Comparison of ENCODE assay signal across 12 mouse cellular contexts in genomic region chr3:14888549-14888948, GRCm38 (mm10). TPM values are rescaled to one million over a fixed set of nuclear protein-coding genes. Genes with fewer than 3 reads are reported as not detected.
DNase-seq lines count a peak whose midpoint lies in the region; ATAC-seq and TF ChIP-seq lines count a peak whose summit lies in the region.
"Had no signal": no experiment of that assay in that cellular context is flagged by ENCODE, and none has a peak within 500 bp of the region (broad histone marks: within the 10 kb centered on the region; RNA-seq: fewer than 3 reads in every experiment).

No protein-coding gene starts in this region.

- H3K27me3 ChIP-seq in heart, embryonic 12.5 days (replicated peaks): no peaks in the 10 kb centered on the region
- H3K27me3 ChIP-seq in lung, embryonic 14.5 days (ENCODE audit: insufficient read depth, low read length): no peaks in the 10 kb centered on the region
- H3K27me3 ChIP-seq: hindbrain, embryonic 15.5 days had no signal

- H3K4me2 ChIP-seq in heart, embryonic 12.5 days: no peak overlapping the region
- peak overlapping the region; percentile 70 for H3K4me2 ChIP-seq in lung, embryonic 14.5 days

- H3K4me3 ChIP-seq in heart, embryonic 12.5 days: peak overlapping the region; percentile 24
- peak overlapping the region; percentile 82 for H3K4me3 ChIP-seq in lung, embryonic 14.5 days (ENCODE audit: low read depth, low read length)
- H3K4me3 ChIP-seq in cortical plate, adult 2 months (ENCODE audit: insufficient read depth, low read length): no peak overlapping the region

- DNase-seq in heart, postnatal 25 days (ENCODE audit: low spot score): no peak
- no peak for DNase-seq in lung, embryonic 14.5 days
- DNase-seq in lung, adult 18-20 months: no peak
- peak; percentile 91 for DNase-seq in retina, postnatal 1 day
- no peak for DNase-seq in spleen, postnatal 14 days (ENCODE audit: low spot score in 2 of 2)
- DNase-seq: heart, adult 18-20 months; kidney, postnatal 10 days; right cerebral cortex, postnatal 14 days; thymus, postnatal 25 days had no signal

- ATAC-seq in heart, embryonic 12.5 days (ENCODE audit: insufficient number of reproducible peaks, low FRiP score): no peak
- ATAC-seq in lung, embryonic 14.5 days (ENCODE audit: insufficient read depth): no peak

- no peaks in the 10 kb centered on the region for H3K9me3 ChIP-seq in heart, embryonic 12.5 days (replicated peaks)
- no peaks in the 10 kb centered on the region for H3K9me3 ChIP-seq in lung, embryonic 14.5 days (ENCODE audit: low read depth, low read length)
- H3K9me3 ChIP-seq: hindbrain, embryonic 15.5 days had no signal

- no peak overlapping the region for H3K9ac ChIP-seq in heart, embryonic 12.5 days
- H3K9ac ChIP-seq in lung, embryonic 14.5 days: peak overlapping the region; percentile 87
- H3K9ac ChIP-seq: hindbrain, embryonic 15.5 days had no signal

- H3K4me1 ChIP-seq in heart, embryonic 12.5 days (replicated peaks): peaks cover 6% of the 10 kb centered on the region
- H3K4me1 ChIP-seq in lung, embryonic 14.5 days (ENCODE audit: insufficient read depth): peaks cover 15% of the 10 kb centered on the region; the same call in 1 of the 2 replicates
- H3K4me1 ChIP-seq in cortical plate, adult 2 months (ENCODE audit: control insufficient read depth, insufficient read depth, low read length): no peaks in the 10 kb centered on the region
- H3K4me1 ChIP-seq: hindbrain, embryonic 15.5 days had no signal

- H3K27ac ChIP-seq in heart, embryonic 12.5 days (ENCODE audit: poor library complexity, severe bottlenecking): no peak overlapping the region
- peak overlapping the region; percentile 92 for H3K27ac ChIP-seq in lung, embryonic 14.5 days (ENCODE audit: low read depth)
- 0 out of 2 replicates have a peak overlapping the region, but pooled peaks have one; percentile 53 for H3K27ac ChIP-seq in cortical plate, adult 2 months (ENCODE audit: insufficient read depth, low read length)
- H3K27ac ChIP-seq: hindbrain, embryonic 15.5 days had no signal

- TF ChIP-seq POLR2A in cortical plate, adult 2 months (IDR thresholded peaks at IDR 0.05; ENCODE audit: extremely low read depth, insufficient read depth, low read length): no peak

- intact Hi-C loops in heart, postnatal 25 days (cut with DNase I): no loop called here

- WGBS in heart, embryonic 12.5 days: 84% methylated on average over 2 of the region's 2 CpGs
- 49% methylated on average over 2 of the region's 2 CpGs for WGBS in lung, embryonic 14.5 days

- H3K36me3 ChIP-seq in heart, embryonic 12.5 days: no peaks in the 10 kb centered on the region
- peaks cover 27% of the 10 kb centered on the region; the same call in 1 of the 2 replicates for H3K36me3 ChIP-seq in lung, embryonic 14.5 days (ENCODE audit: insufficient read depth)
- H3K36me3 ChIP-seq: hindbrain, embryonic 15.5 days had no signal

- TF ChIP-seq CTCF in lung, embryonic 14.5 days (IDR thresholded peaks at IDR 0.05; ENCODE audit: low read depth): no peak
- TF ChIP-seq CTCF in cortical plate, adult 2 months (IDR thresholded peaks at IDR 0.05; ENCODE audit: extremely low read depth, insufficient read depth, low read length): no peak

RNA-seq across cellular contexts. Expression of gene Car2, which starts 2.5 kb away (rescaled TPM):
- polyA plus RNA-seq in heart, embryonic 12.5 days (2016; fragmentation: Nextera tagmentation; extraction: Ambion mirVana): 180 and 196 TPM in 2 replicates
- total RNA-seq in heart, postnatal 25 days (2021): 1 to 10 TPM; 6.9 to 8.9 TPM
- 365 and 368 TPM in 2 replicates for polyA plus RNA-seq in lung, embryonic 14.5 days (2014; fragmentation: Nextera tagmentation; extraction: Ambion mirVana)
- 363 and 437 TPM in 2 replicates for polyA plus RNA-seq in cortical plate, adult 2 months (2012; rRNA removed)

RNA-seq across cellular contexts. Expression of gene Car3, which starts 25.2 kb away (rescaled TPM):
- 25.2 and 27.4 TPM in 2 replicates for polyA plus RNA-seq in heart, embryonic 12.5 days (2016; fragmentation: Nextera tagmentation; extraction: Ambion mirVana)
- 10 to 100 TPM; 20.3 to 63.9 TPM for total RNA-seq in heart, postnatal 25 days (2021)
- 1.6 and 2.9 TPM in 2 replicates for polyA plus RNA-seq in lung, embryonic 14.5 days (2014; fragmentation: Nextera tagmentation; extraction: Ambion mirVana)
- 1.0 and 1.1 TPM in 2 replicates for polyA plus RNA-seq in cortical plate, adult 2 months (2012; rRNA removed)
